In genomic region chr1:88277818-88278511, GRCm38 (mm10) we compare ENCODE assay signal across 8 mouse cellular contexts. TPM values are rescaled to one million over a fixed set of nuclear protein-coding genes. Genes with fewer than 3 reads are reported as not detected.
DNase-seq lines count a peak whose midpoint lies in the region; ATAC-seq and TF ChIP-seq lines count a peak whose summit lies in the region.

No protein-coding gene starts in this region.

- peak overlapping the region; percentile 48 for H3K27ac ChIP-seq in heart, adult 2 months
- H3K27ac ChIP-seq in hindbrain, embryonic 15.5 days (replicated peaks), result peak overlapping the region; percentile 15
- no peak overlapping the region for H3K27ac ChIP-seq in midbrain, embryonic 12.5 days (replicated peaks)

- WGBS in heart, adult 2 months, result 62% methylated on average over 18 of the region's 18 CpGs
- WGBS in hindbrain, embryonic 15.5 days, result 66% methylated on average over 18 of the region's 18 CpGs
- whole genome bisulfite sequencing in midbrain, embryonic 12.5 days, result 68% methylated on average over 18 of the region's 18 CpGs

- no peak overlapping the region for H3K9ac ChIP-seq in heart, adult 2 months (ENCODE audit: low read depth, low read length)
- H3K9ac ChIP-seq in hindbrain, embryonic 15.5 days, result peak overlapping the region; percentile 52
- peak overlapping the region; percentile 72 for H3K9ac ChIP-seq in midbrain, embryonic 12.5 days (replicated peaks)

- peak; percentile 9 for ATAC-seq in hindbrain, embryonic 15.5 days (ENCODE audit: low FRiP score, low read depth)
- peak; percentile 6 for ATAC-seq in midbrain, embryonic 12.5 days (ENCODE audit: low FRiP score, low read depth)

- H3K79me2 ChIP-seq in heart, adult 2 months (replicated peaks; ENCODE audit: control insufficient read depth, insufficient read depth, low read length), result peaks cover 2% of the 10 kb centered on the region

- intact Hi-C loops in heart, adult 2 months (cut with DNase I), result no loop called here

- H3K36me3 ChIP-seq in heart, adult 2 months (ENCODE audit: control insufficient read depth, insufficient read depth, low read length), result peaks cover 7% of the 10 kb centered on the region
- H3K36me3 ChIP-seq in hindbrain, embryonic 15.5 days, result 0 out of 2 replicates have a peak, but pooled peaks cover 10% of the 10 kb centered on the region
- H3K36me3 ChIP-seq in midbrain, embryonic 12.5 days, result peaks cover 20% of the 10 kb centered on the region

- no peaks in the 10 kb centered on the region for H3K27me3 ChIP-seq in heart, adult 2 months (ENCODE audit: control insufficient read depth, insufficient read depth, low read length)
- H3K27me3 ChIP-seq in hindbrain, embryonic 15.5 days, result no peaks in the 10 kb centered on the region
- H3K27me3 ChIP-seq in midbrain, embryonic 12.5 days, result no peaks in the 10 kb centered on the region

- peak overlapping the region; percentile 57 for H3K4me3 ChIP-seq in heart, adult 2 months
- H3K4me3 ChIP-seq in hindbrain, embryonic 15.5 days, result peak overlapping the region; percentile 42
- peak overlapping the region; percentile 49 for H3K4me3 ChIP-seq in midbrain, embryonic 12.5 days

- H3K4me2 ChIP-seq in hindbrain, embryonic 15.5 days, result peak overlapping the region; percentile 56
- peak overlapping the region; percentile 53 for H3K4me2 ChIP-seq in midbrain, embryonic 12.5 days (replicated peaks)

- H3K9me3 ChIP-seq in hindbrain, embryonic 15.5 days, result peaks cover 8% of the 10 kb centered on the region; the same call in 1 of the 2 replicates
- peaks cover 16% of the 10 kb centered on the region for H3K9me3 ChIP-seq in midbrain, embryonic 12.5 days

- H3K4me1 ChIP-seq in heart, adult 2 months (ENCODE audit: control insufficient read depth, insufficient read depth, low read length), result peaks cover 7% of the 10 kb centered on the region
- peaks cover 21% of the 10 kb centered on the region for H3K4me1 ChIP-seq in hindbrain, embryonic 15.5 days (replicated peaks)
- H3K4me1 ChIP-seq in midbrain, embryonic 12.5 days, result peaks cover 16% of the 10 kb centered on the region

- TF ChIP-seq EP300 in heart, adult 2 months (IDR thresholded peaks at IDR 0.05; ENCODE audit: insufficient read depth, low read depth, low read length), result no peak

- no peak for TF ChIP-seq POLR2A in heart, adult 2 months (IDR thresholded peaks at IDR 0.05; ENCODE audit: insufficient read depth, low read depth, low read length)

- no peak for TF ChIP-seq CTCF in heart, adult 2 months (IDR thresholded peaks at IDR 0.05)

- peak; percentile 32 to 41 for DNase-seq in heart, adult 2 months
- no peak for DNase-seq in heart, adult 8-10 months (ENCODE audit: low spot score)
- peak; percentile 29 to 72 for DNase-seq in urinary bladder, postnatal 4 days (ENCODE audit: low spot score in 2 of 2)
- no peak for DNase-seq in urinary bladder, postnatal 36 days (ENCODE audit: low spot score in 2 of 2)
- no peak for DNase-seq in gastrocnemius, postnatal 25 days
- DNase-seq in layer of hippocampus, postnatal 25 days (ENCODE audit: extremely low spot score in 1 of 2, low spot score in 1 of 2), result no peak

RNA-seq across cellular contexts. Expression of gene Trpm8, which starts 0.5 kb away (rescaled TPM):
- total RNA-seq in heart, adult 2 months (2021), result not detected
- polyA plus RNA-seq in heart, adult 2 months (2012; rRNA removed), result not detected in 2 replicates
- not detected for total RNA-seq in heart, adult 8-10 months (2022)
- 0.06 and 0.08 TPM in 2 replicates for polyA plus RNA-seq in hindbrain, embryonic 15.5 days (2015; fragmentation: Nextera tagmentation; extraction: Ambion mirVana)
- polyA plus RNA-seq in midbrain, embryonic 12.5 days (2016; fragmentation: Nextera tagmentation; extraction: Ambion mirVana), result not detected in 2 replicates
- not detected for total RNA-seq in gastrocnemius, postnatal 25 days (2021)
- total RNA-seq in layer of hippocampus, postnatal 25 days (2021), result under 1 TPM; 0.12 TPM

RNA-seq across cellular contexts. Expression of gene Hjurp, which starts 0.5 kb away (rescaled TPM):
- total RNA-seq in heart, adult 2 months (2021), result 10 to 100 TPM in 1 of 2 experiments, 1 to 10 TPM in 1; 8.7 to 11.5 TPM
- polyA plus RNA-seq in heart, adult 2 months (2012; rRNA removed), result 12.7 and 23.9 TPM in 2 replicates
- 10 to 100 TPM; 10.6 to 14.2 (median 11.0) TPM for total RNA-seq in heart, adult 8-10 months (2022)
- 77.9 and 81.6 TPM in 2 replicates for polyA plus RNA-seq in hindbrain, embryonic 15.5 days (2015; fragmentation: Nextera tagmentation; extraction: Ambion mirVana)
- 189 and 190 TPM in 2 replicates for polyA plus RNA-seq in midbrain, embryonic 12.5 days (2016; fragmentation: Nextera tagmentation; extraction: Ambion mirVana)
- total RNA-seq in gastrocnemius, postnatal 25 days (2021), result 1 to 10 TPM; 7.8 to 8.7 TPM
- 10 to 100 TPM; 26.9 to 33.9 TPM for total RNA-seq in layer of hippocampus, postnatal 25 days (2021)

RNA-seq across cellular contexts. Expression of gene Mroh2a, which starts 51.2 kb away (rescaled TPM):
- total RNA-seq in heart, adult 2 months (2021), result under 1 TPM in 1 of 2 experiments, not detected in 1; 0.13 TPM
- 0.06 TPM in 2 replicates for polyA plus RNA-seq in heart, adult 2 months (2012; rRNA removed)
- total RNA-seq in heart, adult 8-10 months (2022), result under 1 TPM in 1 of 4 experiments, not detected in 3; 0.35 TPM
- polyA plus RNA-seq in hindbrain, embryonic 15.5 days (2015; fragmentation: Nextera tagmentation; extraction: Ambion mirVana), result 0.57 and 0.76 TPM in 2 replicates
- polyA plus RNA-seq in midbrain, embryonic 12.5 days (2016; fragmentation: Nextera tagmentation; extraction: Ambion mirVana), result 1.1 and 1.6 TPM in 2 replicates
- not detected for total RNA-seq in gastrocnemius, postnatal 25 days (2021)
- under 1 TPM in 1 of 2 experiments, not detected in 1; 0.21 TPM for total RNA-seq in layer of hippocampus, postnatal 25 days (2021)

Comparison
In these comparisons a context has a peak if more than half of its experiments do, and no peak if none do; other contexts are left out.
1. DNase-seq: peak in heart, adult 2 months (2 of 2) and urinary bladder, postnatal 4 days (2 of 2); none in heart, adult 8-10 months (single experiment), urinary bladder, postnatal 36 days (0 of 2), gastrocnemius, postnatal 25 days (single experiment) and layer of hippocampus, postnatal 25 days (0 of 2).
2. Peak in every context shown above with its lines, with median percentiles within 50 percentile points of each other: H3K4me3 ChIP-seq.